Mouse (Mus musculus): Measurements from ENCODE around the gene Zfp280b.

- no peak for TF ChIP-seq CTCF (IDR thresholded peaks at IDR 0.05; ENCODE audit: control insufficient read depth, insufficient read depth, low read length)
- TF ChIP-seq POLR2A (IDR thresholded peaks at IDR 0.05; ENCODE audit: borderline replicate concordance, control insufficient read depth, low read depth, low read length), result no peak
Measured at GRCm38 (mm10) chr10:76029276-76029675, 3.2 kb upstream of the Zfp280b start.
